Mouse (Mus musculus): ENCODE data around the gene Dysf. TPM values are rescaled to one million over a fixed set of nuclear protein-coding genes. Genes with fewer than 3 reads are reported as not detected.

The Dysf gene
- polyA plus RNA-seq, 2 experiments: 1.6 to 1.9 TPM

DNA sequence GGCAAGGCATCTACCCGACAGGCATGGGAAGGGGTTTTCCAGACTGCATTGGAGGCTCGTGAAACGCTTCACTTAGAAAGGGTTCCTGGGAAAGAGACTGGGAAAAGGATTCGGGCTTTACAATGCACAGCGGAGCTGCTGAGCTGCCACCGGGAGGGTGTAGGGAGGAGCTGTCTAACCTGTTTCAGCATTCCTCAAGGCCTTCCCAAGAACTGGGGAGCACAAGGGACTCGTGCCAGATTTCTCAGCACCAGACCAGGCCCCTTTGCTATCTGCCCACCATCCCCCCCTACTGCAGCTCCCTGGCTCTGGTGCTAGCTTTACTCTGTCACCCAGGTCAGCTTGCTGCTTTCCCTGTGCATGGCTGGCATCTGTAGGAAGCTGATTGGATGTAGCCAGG lies 124.7 kb downstream of the Dysf start:
- no peaks in the 10 kb centered on the region for H3K27me3 ChIP-seq (ENCODE audit: control insufficient read depth, insufficient read depth, low read length)
- H3K4me1 ChIP-seq (replicated peaks; ENCODE audit: control insufficient read depth in 2 of 2, insufficient read depth in 2 of 2, low read length in 1 of 2): no peaks in the 10 kb centered on the region
- DNase-seq (ENCODE audit: low read depth in 3 of 3, low spot score in 3 of 3): no peak
- H3K9ac ChIP-seq (replicated peaks): no peak overlapping the region
- ATAC-seq (ENCODE audit: insufficient read depth): no peak
- WGBS (ENCODE audit: insufficient replicate concordance): 49% methylated on average over 7 of the region's 7 CpGs
- H3K27ac ChIP-seq: no peak overlapping the region
- no peaks in the 10 kb centered on the region for H3K36me3 ChIP-seq (replicated peaks; ENCODE audit: control insufficient read depth, insufficient read depth, low read depth)
- H3K9me3 ChIP-seq (ENCODE audit: control insufficient read depth, low read length): no peaks in the 10 kb centered on the region
- H3K4me3 ChIP-seq (ENCODE audit: insufficient read depth in 1 of 2, low read depth in 2 of 2, low read length in 2 of 2): no peak overlapping the region
- TF ChIP-seq CTCF (IDR thresholded peaks at IDR 0.05; ENCODE audit: low read depth) (no peak), EP300 (IDR thresholded peaks at IDR 0.05; ENCODE audit: low read depth) (no peak)
- no peak overlapping the region for H3K4me2 ChIP-seq (ENCODE audit: low read depth)

DNA sequence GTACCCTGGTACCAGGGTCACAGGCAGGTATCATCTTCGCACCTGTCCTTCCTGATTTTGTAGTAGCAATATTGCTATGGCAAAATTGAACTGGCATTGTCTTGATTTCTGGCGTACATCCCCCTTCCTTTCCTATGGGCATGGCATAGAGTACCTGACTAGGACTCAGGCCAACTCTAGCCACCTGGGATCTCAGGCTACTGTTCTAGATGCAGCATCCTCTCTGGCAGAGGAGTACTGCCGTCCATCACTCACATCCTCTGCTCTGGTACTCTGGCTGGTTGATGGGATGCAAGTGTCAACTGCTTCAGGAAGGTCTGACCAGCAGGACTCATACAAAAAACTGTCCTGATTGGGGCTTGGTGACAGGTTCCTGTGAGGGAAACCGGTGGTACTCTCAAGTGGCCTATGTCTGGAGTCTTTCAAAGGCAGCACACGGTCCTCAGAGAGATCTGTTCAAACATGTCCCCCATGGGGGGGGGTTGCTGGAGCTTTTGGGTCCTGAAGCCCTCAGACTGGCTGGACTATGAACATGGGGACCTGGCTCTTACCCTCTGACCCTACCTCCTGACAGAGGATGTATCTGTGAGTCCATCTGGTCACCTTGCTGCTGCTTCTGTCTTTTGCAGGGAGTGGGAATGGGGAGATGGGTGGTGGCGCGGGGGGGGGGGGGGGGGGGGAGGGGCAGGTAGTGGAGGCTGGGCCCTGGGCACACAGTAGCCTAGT lies 125.8 kb downstream of the Dysf start:
- H3K4me2 ChIP-seq (ENCODE audit: low read depth): no peak overlapping the region
- TF ChIP-seq EP300 (IDR thresholded peaks at IDR 0.05; ENCODE audit: low read depth): no peak
- no peak for TF ChIP-seq CTCF (IDR thresholded peaks at IDR 0.05; ENCODE audit: low read depth)
- H3K27ac ChIP-seq: no peak overlapping the region
- no peaks in the 10 kb centered on the region for H3K27me3 ChIP-seq (ENCODE audit: control insufficient read depth, insufficient read depth, low read length)
- no peak overlapping the region for H3K9ac ChIP-seq (replicated peaks)
- H3K4me3 ChIP-seq (ENCODE audit: insufficient read depth in 1 of 2, low read depth in 2 of 2, low read length in 2 of 2): no peak overlapping the region
- ATAC-seq (ENCODE audit: insufficient read depth) (no peak), DNase-seq (ENCODE audit: low read depth in 3 of 3, low spot score in 3 of 3) (no peak)
- H3K4me1 ChIP-seq (replicated peaks; ENCODE audit: control insufficient read depth in 2 of 2, insufficient read depth in 2 of 2, low read length in 1 of 2): no peaks in the 10 kb centered on the region
- no peaks in the 10 kb centered on the region for H3K9me3 ChIP-seq (ENCODE audit: control insufficient read depth, low read length)
- no peaks in the 10 kb centered on the region for H3K36me3 ChIP-seq (replicated peaks; ENCODE audit: control insufficient read depth, insufficient read depth, low read depth)
- WGBS (ENCODE audit: insufficient replicate concordance): 65% methylated on average over 5 of the region's 7 CpGs

DNA sequence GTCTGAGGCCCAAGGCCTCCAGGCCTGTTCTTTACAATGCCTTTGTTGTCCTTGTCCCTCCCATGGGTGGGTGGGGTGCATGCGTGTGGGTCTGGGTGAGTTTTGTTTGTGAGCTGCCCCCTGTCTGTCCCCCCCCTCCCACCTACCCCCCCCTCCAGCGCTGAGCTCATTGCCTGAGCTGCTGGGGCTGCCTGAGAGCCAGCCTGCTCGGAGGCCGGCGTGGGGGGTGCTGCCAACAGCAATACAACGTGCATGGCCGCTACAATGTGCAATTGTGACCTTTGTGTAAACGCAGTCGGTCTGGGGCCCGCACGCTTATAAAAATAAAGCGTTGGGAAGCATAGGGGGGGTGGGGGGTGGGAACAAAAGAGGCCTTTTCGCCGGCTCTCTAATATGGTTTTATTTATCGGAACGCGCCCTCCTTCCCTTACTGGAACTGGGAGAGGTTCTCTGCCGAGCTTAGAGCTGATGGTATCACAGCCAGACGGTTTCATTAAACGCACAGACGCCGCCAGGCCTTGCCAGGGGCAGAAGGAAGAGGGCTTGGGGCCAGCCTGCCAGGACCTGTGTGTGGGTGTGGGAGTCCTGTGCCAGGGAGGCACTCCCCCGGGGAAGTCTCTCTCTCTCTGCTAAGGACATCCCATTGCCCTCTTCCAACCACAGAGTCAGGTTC lies 126.5 kb downstream of the Dysf start:
- Histone ChIP-seq H3K9me3 (ENCODE audit: control insufficient read depth, low read length) (no peaks in the 10 kb centered on the region), H3K27ac (no peak overlapping the region), H3K4me3 (ENCODE audit: insufficient read depth in 1 of 2, low read depth in 2 of 2, low read length in 2 of 2) (no peak overlapping the region), H3K4me2 (ENCODE audit: low read depth) (no peak overlapping the region), H3K36me3 (replicated peaks; ENCODE audit: control insufficient read depth, insufficient read depth, low read depth) (no peaks in the 10 kb centered on the region), H3K4me1 (replicated peaks; ENCODE audit: control insufficient read depth in 2 of 2, insufficient read depth in 2 of 2, low read length in 1 of 2) (no peaks in the 10 kb centered on the region), H3K9ac (replicated peaks) (no peak overlapping the region), H3K27me3 (ENCODE audit: control insufficient read depth, insufficient read depth, low read length) (no peaks in the 10 kb centered on the region)
- DNase-seq (ENCODE audit: low read depth in 3 of 3, low spot score in 3 of 3) (no peak), ATAC-seq (ENCODE audit: insufficient read depth) (no peak)
- TF ChIP-seq CTCF (IDR thresholded peaks at IDR 0.05; ENCODE audit: low read depth) (no peak), EP300 (IDR thresholded peaks at IDR 0.05; ENCODE audit: low read depth) (no peak)
- WGBS (ENCODE audit: insufficient replicate concordance): 72% methylated on average over 23 of the region's 23 CpGs

DNA sequence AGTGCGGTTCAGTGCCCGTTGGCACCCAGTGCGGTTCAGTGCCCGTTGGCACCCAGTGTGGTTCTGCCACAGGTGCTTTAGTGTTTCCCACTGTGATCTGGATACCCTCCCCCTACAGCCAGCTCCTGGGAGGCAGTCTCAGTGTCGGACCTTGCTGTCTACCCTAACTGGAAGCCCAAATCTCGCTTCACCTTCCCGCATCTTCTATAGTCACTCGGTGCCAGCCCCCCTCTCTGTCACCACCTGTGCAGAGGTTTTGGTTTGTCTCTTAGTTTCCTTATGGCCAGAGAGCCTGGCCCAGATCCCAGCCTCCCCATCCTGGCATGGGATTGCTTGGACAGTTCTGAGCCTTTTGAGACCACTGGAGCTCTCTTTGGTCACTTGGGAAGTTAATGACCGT lies 127.3 kb downstream of the Dysf start:
- ATAC-seq (ENCODE audit: insufficient read depth) (no peak), DNase-seq (ENCODE audit: low read depth in 3 of 3, low spot score in 3 of 3) (no peak)
- WGBS (ENCODE audit: insufficient replicate concordance): 84% methylated on average over 9 of the region's 9 CpGs

DNA sequence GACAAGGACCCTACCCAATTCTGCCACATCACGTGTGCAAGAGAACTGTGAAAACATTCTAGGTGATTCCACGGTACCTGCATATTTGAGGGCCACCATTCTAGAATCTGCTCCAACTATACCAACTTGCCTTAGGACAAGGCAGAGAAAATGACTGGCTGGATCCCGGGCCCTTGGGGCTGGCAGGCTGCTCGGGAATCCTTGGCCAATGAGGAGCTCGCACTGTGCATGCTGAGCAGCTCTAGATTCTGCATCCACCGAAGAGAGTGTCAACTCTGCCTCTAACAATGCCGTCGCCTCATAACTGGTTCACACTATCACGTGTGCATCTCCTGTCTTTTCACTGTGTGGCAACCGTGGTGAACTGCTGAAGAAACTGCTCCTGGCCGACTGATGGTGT lies 128.0 kb downstream of the Dysf start:
- Histone ChIP-seq H3K9ac (replicated peaks) (no peak overlapping the region), H3K4me1 (replicated peaks; ENCODE audit: control insufficient read depth in 2 of 2, insufficient read depth in 2 of 2, low read length in 1 of 2) (no peaks in the 10 kb centered on the region), H3K27ac (no peak overlapping the region), H3K4me3 (ENCODE audit: insufficient read depth in 1 of 2, low read depth in 2 of 2, low read length in 2 of 2) (no peak overlapping the region), H3K4me2 (ENCODE audit: low read depth) (no peak overlapping the region), H3K9me3 (ENCODE audit: control insufficient read depth, low read length) (no peaks in the 10 kb centered on the region), H3K36me3 (replicated peaks; ENCODE audit: control insufficient read depth, insufficient read depth, low read depth) (no peaks in the 10 kb centered on the region), H3K27me3 (ENCODE audit: control insufficient read depth, insufficient read depth, low read length) (no peaks in the 10 kb centered on the region)
- TF ChIP-seq CTCF (IDR thresholded peaks at IDR 0.05; ENCODE audit: low read depth): no peak
- TF ChIP-seq EP300 (IDR thresholded peaks at IDR 0.05; ENCODE audit: low read depth): no peak
- no peak for DNase-seq (ENCODE audit: low read depth in 3 of 3, low spot score in 3 of 3)
- WGBS (ENCODE audit: insufficient replicate concordance): 64% methylated on average over 11 of the region's 11 CpGs
- ATAC-seq (ENCODE audit: insufficient read depth): no peak

More for the DNA sequence above, 127.3 kb downstream of the Dysf start:
- Histone ChIP-seq H3K4me2 (ENCODE audit: low read depth) (no peak overlapping the region), H3K27ac (no peak overlapping the region), H3K4me3 (ENCODE audit: insufficient read depth in 1 of 2, low read depth in 2 of 2, low read length in 2 of 2) (no peak overlapping the region), H3K27me3 (ENCODE audit: control insufficient read depth, insufficient read depth, low read length) (no peaks in the 10 kb centered on the region), H3K4me1 (replicated peaks; ENCODE audit: control insufficient read depth in 2 of 2, insufficient read depth in 2 of 2, low read length in 1 of 2) (no peaks in the 10 kb centered on the region), H3K9me3 (ENCODE audit: control insufficient read depth, low read length) (no peaks in the 10 kb centered on the region), H3K9ac (replicated peaks) (no peak overlapping the region), H3K36me3 (replicated peaks; ENCODE audit: control insufficient read depth, insufficient read depth, low read depth) (no peaks in the 10 kb centered on the region)
- no peak for TF ChIP-seq CTCF (IDR thresholded peaks at IDR 0.05; ENCODE audit: low read depth)
- no peak for TF ChIP-seq EP300 (IDR thresholded peaks at IDR 0.05; ENCODE audit: low read depth)

Measured in liver, embryonic 14.5 days (tissue).